35 mouse cellular contexts compared by ENCODE assay signal in genomic region chr6:24607531-24607930, GRCm38 (mm10). TPM values are rescaled to one million over a fixed set of nuclear protein-coding genes. Genes with fewer than 3 reads are reported as not detected.
DNase-seq lines count a peak whose midpoint lies in the region; ATAC-seq and TF ChIP-seq lines count a peak whose summit lies in the region.
"Had no signal": no experiment of that assay in that cellular context is flagged by ENCODE, and none has a peak within 500 bp of the region (broad histone marks: within the 10 kb centered on the region; RNA-seq: fewer than 3 reads in every experiment).

No protein-coding gene starts in this region.

- no peak overlapping the region for H3K4me3 ChIP-seq in heart, embryonic 14.5 days (ENCODE audit: control insufficient read depth in 1 of 2, insufficient read depth in 1 of 2, low read depth in 1 of 2, low read length in 2 of 2)
- no peak overlapping the region for H3K4me3 ChIP-seq in heart, embryonic 11.5 days (ENCODE audit: low read depth, low read length)
- H3K4me3 ChIP-seq in kidney, postnatal 0 days (replicated peaks; ENCODE audit: low read depth, low read length): no peak overlapping the region
- H3K4me3 ChIP-seq: embryonic facial prominence, embryonic 13.5 days; forebrain, embryonic 10.5 days; forebrain, embryonic 15.5 days; heart, embryonic 13.5 days; limb, embryonic 12.5 days; liver, embryonic 15.5 days; midbrain, embryonic 13.5 days; neural tube, embryonic 13.5 days had no signal

- H3K4me1 ChIP-seq in heart, embryonic 14.5 days (ENCODE audit: control insufficient read depth in 2 of 2, insufficient read depth in 2 of 2, low read length in 2 of 2): peaks cover 4 to 34% of the 10 kb centered on the region in 2 experiments
- H3K4me1 ChIP-seq in heart, embryonic 11.5 days (ENCODE audit: control insufficient read depth, insufficient read depth, low read length): 0 out of 2 replicates have a peak, but pooled peaks cover 5% of the 10 kb centered on the region
- H3K4me1 ChIP-seq in kidney, postnatal 0 days (replicated peaks; ENCODE audit: insufficient read depth, low read length): no peaks in the 10 kb centered on the region
- H3K4me1 ChIP-seq: embryonic facial prominence, embryonic 13.5 days; forebrain, embryonic 10.5 days; forebrain, embryonic 15.5 days; limb, embryonic 12.5 days; liver, embryonic 15.5 days; midbrain, embryonic 13.5 days; neural tube, embryonic 13.5 days had no signal

- peak; percentile 21 to 38 for DNase-seq in cerebellum, postnatal 14 days
- no peak for DNase-seq in cerebellum, adult 9-10 months
- peak; percentile 25 for DNase-seq in kidney, postnatal 0 days (ENCODE audit: low spot score)
- no peak for DNase-seq in kidney, postnatal 25 days
- DNase-seq in adrenal gland, postnatal 10 days: no peak
- DNase-seq: adrenal gland, postnatal 14 days; kidney, adult 8-10 months; right cerebral cortex, postnatal 4 days; thymus, adult 2 months; thymus, postnatal 36 days had no signal

- H3K9ac ChIP-seq in heart, embryonic 14.5 days (ENCODE audit: low read length): no peak overlapping the region
- H3K9ac ChIP-seq in heart, embryonic 11.5 days (ENCODE audit: low read depth, low read length): no peak overlapping the region
- no peak overlapping the region for H3K9ac ChIP-seq in kidney, postnatal 0 days (ENCODE audit: low read depth, low read length)
- H3K9ac ChIP-seq: embryonic facial prominence, embryonic 13.5 days; forebrain, embryonic 15.5 days; heart, embryonic 13.5 days; limb, embryonic 12.5 days; liver, embryonic 15.5 days; midbrain, embryonic 13.5 days; neural tube, embryonic 13.5 days had no signal

- 68% methylated on average over 15 of the region's 15 CpGs for WGBS in heart, embryonic 14.5 days
- WGBS in heart, embryonic 11.5 days (ENCODE audit: insufficient replicate concordance): 83% methylated on average over 15 of the region's 15 CpGs
- 56% methylated on average over 15 of the region's 15 CpGs for WGBS in kidney, postnatal 0 days

- H3K36me3 ChIP-seq in heart, embryonic 14.5 days (ENCODE audit: control insufficient read depth, insufficient read depth, low read length): peaks cover 83% of the 10 kb centered on the region
- H3K36me3 ChIP-seq in heart, embryonic 11.5 days (ENCODE audit: control insufficient read depth, insufficient read depth, low read length): peaks cover 9% of the 10 kb centered on the region; the same call in 1 of the 2 replicates
- 0 out of 2 replicates have a peak, but pooled peaks cover 1% of the 10 kb centered on the region for H3K36me3 ChIP-seq in kidney, postnatal 0 days (ENCODE audit: insufficient read depth, low read length)
- H3K36me3 ChIP-seq: embryonic facial prominence, embryonic 13.5 days; forebrain, embryonic 15.5 days; midbrain, embryonic 13.5 days had no signal

- peak; percentile 48; the same call in 1 of the 2 replicates for ATAC-seq in heart, embryonic 14.5 days (ENCODE audit: insufficient number of reproducible peaks, insufficient read depth, low FRiP score, low read depth)
- no peak for ATAC-seq in heart, embryonic 11.5 days (replicated peaks; ENCODE audit: insufficient number of reproducible peaks, low FRiP score, low TSS enrichment)
- 0 out of 2 replicates have a peak, but pooled peaks have one; percentile 23 for ATAC-seq in kidney, postnatal 0 days (replicated peaks; ENCODE audit: low FRiP score, low read depth)
- ATAC-seq: forebrain, embryonic 15.5 days; intestine, embryonic 16.5 days; lung, postnatal 0 days; midbrain, embryonic 13.5 days had no signal

- no peaks in the 10 kb centered on the region for H3K27me3 ChIP-seq in heart, embryonic 14.5 days (ENCODE audit: control insufficient read depth, insufficient read depth, low read length)
- H3K27me3 ChIP-seq in heart, embryonic 11.5 days (ENCODE audit: control insufficient read depth, insufficient read depth, low read length): no peaks in the 10 kb centered on the region
- H3K27me3 ChIP-seq in kidney, postnatal 0 days (ENCODE audit: insufficient read depth, low read length): no peaks in the 10 kb centered on the region
- H3K27me3 ChIP-seq: embryonic facial prominence, embryonic 13.5 days; forebrain, embryonic 15.5 days; heart, embryonic 13.5 days; limb, embryonic 12.5 days; liver, embryonic 15.5 days; midbrain, embryonic 13.5 days; neural tube, embryonic 13.5 days; Patski had no signal

- H3K27ac ChIP-seq in heart, embryonic 14.5 days (replicated peaks in 1 of 2; ENCODE audit: control insufficient read depth in 1 of 2, insufficient read depth in 1 of 2, low read depth in 2 of 2, low read length in 2 of 2): 0 out of 4 replicates have a peak overlapping the region, but pooled peaks of 1 of the 2 experiments have one; percentile 9
- H3K27ac ChIP-seq in heart, embryonic 11.5 days (ENCODE audit: low read depth, low read length): no peak overlapping the region
- no peak overlapping the region for H3K27ac ChIP-seq in kidney, postnatal 0 days
- H3K27ac ChIP-seq: embryonic facial prominence, embryonic 13.5 days; forebrain, embryonic 10.5 days; forebrain, embryonic 15.5 days; heart, embryonic 13.5 days; limb, embryonic 12.5 days; liver, embryonic 15.5 days; macrophage; midbrain, embryonic 13.5 days; neural tube, embryonic 13.5 days had no signal

- H3K9me3 ChIP-seq in heart, embryonic 14.5 days (ENCODE audit: control insufficient read depth, low read length): no peaks in the 10 kb centered on the region
- H3K9me3 ChIP-seq in heart, embryonic 11.5 days (replicated peaks; ENCODE audit: control insufficient read depth, low read length): no peaks in the 10 kb centered on the region
- H3K9me3 ChIP-seq in kidney, postnatal 0 days (replicated peaks; ENCODE audit: low read length): no peaks in the 10 kb centered on the region
- H3K9me3 ChIP-seq: embryonic facial prominence, embryonic 13.5 days; forebrain, embryonic 10.5 days; forebrain, embryonic 15.5 days; heart, embryonic 13.5 days; limb, embryonic 12.5 days; liver, embryonic 15.5 days; midbrain, embryonic 13.5 days; neural tube, embryonic 13.5 days had no signal

- H3K4me2 ChIP-seq in heart, embryonic 14.5 days (ENCODE audit: low read length): no peak overlapping the region
- H3K4me2 ChIP-seq in heart, embryonic 11.5 days: no peak overlapping the region
- no peak overlapping the region for H3K4me2 ChIP-seq in kidney, postnatal 0 days (ENCODE audit: low read length)
- H3K4me2 ChIP-seq: embryonic facial prominence, embryonic 13.5 days; forebrain, embryonic 15.5 days; heart, embryonic 13.5 days; limb, embryonic 12.5 days; liver, embryonic 15.5 days; midbrain, embryonic 13.5 days; neural tube, embryonic 13.5 days had no signal

- TF ChIP-seq CTCF in kidney, postnatal 0 days (IDR thresholded peaks at IDR 0.05; ENCODE audit: low read depth): no peak

RNA-seq across cellular contexts. Expression of gene Lmod2, which starts 10.0 kb away (rescaled TPM):
- polyA plus RNA-seq in heart, embryonic 14.5 days (2014; fragmentation: Nextera tagmentation; extraction: Ambion mirVana): 54.6 and 56.9 TPM in 2 replicates
- polyA plus RNA-seq in heart, embryonic 11.5 days (2014; fragmentation: Nextera tagmentation; extraction: Ambion mirVana): 43.7 and 53.6 TPM in 2 replicates
- polyA plus RNA-seq in kidney, postnatal 0 days (2015; fragmentation: Nextera tagmentation; extraction: Ambion mirVana): not detected in 2 replicates
- 10 to 100 TPM; 11.5 to 17.4 TPM for total RNA-seq in adrenal gland, postnatal 10 days (2021)
- total RNA-seq: adrenal gland, postnatal 14 days; common myeloid progenitor, adult 5-6 weeks; granulocyte monocyte progenitor cell, adult 5-6 weeks; layer of hippocampus, adult 18-20 months; layer of hippocampus, postnatal 10 days; left cerebral cortex, adult 18-20 months; left cerebral cortex, postnatal 14 days; megakaryocyte-erythroid progenitor cell, adult 5-6 weeks; MEL had no signal
- polyA plus RNA-seq: forebrain, embryonic 10.5 days; forebrain, embryonic 15.5 days; frontal cortex, adult 2 months; hindbrain, embryonic 11.5 days; intestine, embryonic 16.5 days; limb, embryonic 12.5 days; liver, adult 2 months; macrophage; midbrain, embryonic 13.5 days; Patski had no signal

RNA-seq across cellular contexts. Expression of gene Wasl, which starts 57.3 kb away (rescaled TPM):
- polyA plus RNA-seq in heart, embryonic 14.5 days (2014; fragmentation: Nextera tagmentation; extraction: Ambion mirVana): 43.8 and 49.7 TPM in 2 replicates
- 37.5 and 47.1 TPM in 2 replicates for polyA plus RNA-seq in heart, embryonic 11.5 days (2014; fragmentation: Nextera tagmentation; extraction: Ambion mirVana)
- polyA plus RNA-seq in kidney, postnatal 0 days (2015; fragmentation: Nextera tagmentation; extraction: Ambion mirVana): 122 and 126 TPM in 2 replicates
- total RNA-seq in adrenal gland, postnatal 10 days (2021): 10 to 100 TPM; 48.4 to 53.4 TPM

Comparison
In these comparisons a context has a peak if more than half of its experiments do, and no peak if none do; other contexts are left out.
1. DNase-seq: peak in cerebellum, postnatal 14 days (2 of 2) and kidney, postnatal 0 days (single experiment); none in cerebellum, adult 9-10 months (single experiment), kidney, postnatal 25 days (0 of 2) and adrenal gland, postnatal 10 days (single experiment).
2. RNA of gene Lmod2, which starts 10.0 kb away (polyA plus RNA-seq): 54.6 to 56.9 TPM in heart, embryonic 14.5 days and 43.7 to 53.6 TPM in heart, embryonic 11.5 days; not detected in kidney, postnatal 0 days; every median in the first group is over 10 times any median in the second.